Mouse (Mus musculus): Measurements from ENCODE around the gene Nup214. TPM values are rescaled to one million over a fixed set of nuclear protein-coding genes. Genes with fewer than 3 reads are reported as not detected.

Gene Nup214
- polyA plus RNA-seq (2012; fragmentation: generic; extraction: Trizol) = 42.2 TPM
- long read RNA-seq, experiment 1, partial matches to known transcripts = 4 of 7 reads
- long read RNA-seq, experiment 1, other reads (novel, unspliced or antisense) = 2 of 7 reads
- long read RNA-seq, experiment 2, full-length matches to known transcripts = 17 of 62 reads
- long read RNA-seq, experiment 2, partial matches to known transcripts = 25 of 62 reads
- long read RNA-seq, experiment 2, other reads (novel, unspliced or antisense) = 20 of 62 reads

DNA sequence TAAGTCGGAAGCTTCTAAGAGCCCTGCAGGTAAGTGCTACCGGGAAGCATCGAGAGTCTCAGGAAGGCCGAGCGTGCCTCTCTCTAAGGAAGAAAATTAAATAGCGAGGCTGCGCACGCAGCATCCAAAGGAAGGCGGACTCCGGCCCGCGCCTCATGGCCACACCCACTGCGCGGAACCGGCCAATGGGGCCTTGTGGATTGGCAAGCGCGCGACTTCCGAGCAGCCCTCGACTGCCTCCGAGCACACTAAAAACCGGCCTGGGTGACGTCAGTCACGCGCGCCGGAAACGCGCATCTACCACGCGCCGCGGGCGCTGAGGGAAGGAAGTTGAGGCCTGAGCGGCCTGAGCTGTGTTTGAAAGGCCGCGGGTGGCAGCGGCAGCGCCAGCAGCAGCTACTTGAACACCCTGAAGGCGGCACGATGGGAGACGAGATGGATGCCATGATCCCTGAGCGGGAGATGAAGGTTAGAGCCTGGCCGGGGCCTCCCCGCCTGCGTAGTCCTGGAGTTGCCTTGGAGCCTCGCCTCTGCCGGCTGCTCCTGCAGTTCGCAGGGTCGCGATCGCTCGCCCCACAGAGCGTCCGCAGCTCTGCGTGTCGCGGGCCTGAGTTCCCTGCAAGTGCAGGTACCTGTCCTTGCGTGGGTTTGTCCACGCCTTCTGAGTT is at the start of gene Nup214:
Gene Nup214 (plus strand): TSS at position 296 of the 668 bp plus-strand sequence.
- peak within 1 kb of the TSS; percentile 91 for H3ac ChIP-seq (ENCODE audit: control insufficient read depth, insufficient read length, low read depth)

DNA sequence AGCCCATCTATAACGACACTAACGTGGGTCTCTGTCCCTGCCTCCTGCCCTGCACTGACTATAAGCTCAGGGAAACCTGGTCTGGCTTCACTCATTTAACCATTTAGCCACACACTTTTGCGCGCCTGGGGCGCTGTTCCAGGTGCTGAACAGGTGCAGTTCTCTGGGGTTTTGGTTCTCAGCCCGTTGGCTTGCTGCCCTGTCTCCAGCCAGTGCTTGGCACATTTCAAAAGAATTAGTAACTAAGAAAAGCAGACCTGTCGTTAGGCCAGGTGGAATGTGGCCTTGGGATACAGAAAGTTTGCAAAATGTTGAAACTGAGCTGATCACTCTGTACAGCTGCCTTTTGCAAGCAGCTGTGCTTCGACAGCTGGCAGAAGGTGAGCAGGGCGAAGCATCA is 49.4 kb upstream of the Nup214 start:
- no peaks in the 10 kb centered on the region for H3K79me2 ChIP-seq (ENCODE audit: control insufficient read depth, insufficient read depth)
- peaks cover 51% of the 10 kb centered on the region for H3K27me3 ChIP-seq (ENCODE audit: control insufficient read depth, insufficient read depth, insufficient read length)
- H3K4me3 ChIP-seq (ENCODE audit: insufficient read depth, poor library complexity, severe bottlenecking) = no peak overlapping the region
- H3K36me3 ChIP-seq (ENCODE audit: control insufficient read depth, insufficient read depth) = no peaks in the 10 kb centered on the region
- H3ac ChIP-seq (ENCODE audit: control insufficient read depth, insufficient read length, low read depth) = no peak overlapping the region
- no peaks in the 10 kb centered on the region for H3K79me3 ChIP-seq (ENCODE audit: low read depth)
- no peak for TF ChIP-seq MYOG (IDR thresholded peaks at IDR 0.05; ENCODE audit: control insufficient read depth, extremely low read depth, insufficient read length)
- no peak for TF ChIP-seq MAX (IDR thresholded peaks at IDR 0.05)
- no peak for TF ChIP-seq USF1 (IDR thresholded peaks at IDR 0.05; ENCODE audit: low read depth)
- TF ChIP-seq CEBPB (IDR thresholded peaks at IDR 0.05; ENCODE audit: low read depth) = no peak
- TF ChIP-seq MYOD1 (IDR thresholded peaks at IDR 0.05; ENCODE audit: control insufficient read depth, insufficient read length, low read depth) = no peak
- TF ChIP-seq CTCF (IDR thresholded peaks at IDR 0.05; ENCODE audit: control insufficient read depth, insufficient read depth, insufficient read length) = no peak
- TF ChIP-seq FOSL1 (IDR thresholded peaks at IDR 0.05; ENCODE audit: insufficient read depth, low read length, poor library complexity, severe bottlenecking) = no peak

More for the DNA sequence above, at the start of gene Nup214:
- TF ChIP-seq MYOD1 (IDR thresholded peaks at IDR 0.05; ENCODE audit: control insufficient read depth, insufficient read length, low read depth) (no peak), FOSL1 (IDR thresholded peaks at IDR 0.05; ENCODE audit: insufficient read depth, low read length, poor library complexity, severe bottlenecking) (no peak), MAX (IDR thresholded peaks at IDR 0.05) (peak; percentile 94), USF1 (IDR thresholded peaks at IDR 0.05; ENCODE audit: low read depth) (peak; percentile 27)
- peaks cover 22% of the 10 kb centered on the region for H3K79me3 ChIP-seq (ENCODE audit: low read depth)
- H3K79me2 ChIP-seq (ENCODE audit: control insufficient read depth, insufficient read depth) = peaks cover 31% of the 10 kb centered on the region
- H3K4me3 ChIP-seq (ENCODE audit: insufficient read depth, poor library complexity, severe bottlenecking) = peak within 1 kb of the TSS; percentile 99
- no peaks in the 10 kb centered on the region for H3K27me3 ChIP-seq (ENCODE audit: control insufficient read depth, insufficient read depth, insufficient read length)
- H3K36me3 ChIP-seq (ENCODE audit: control insufficient read depth, insufficient read depth) = peaks cover 30% of the 10 kb centered on the region

DNA sequence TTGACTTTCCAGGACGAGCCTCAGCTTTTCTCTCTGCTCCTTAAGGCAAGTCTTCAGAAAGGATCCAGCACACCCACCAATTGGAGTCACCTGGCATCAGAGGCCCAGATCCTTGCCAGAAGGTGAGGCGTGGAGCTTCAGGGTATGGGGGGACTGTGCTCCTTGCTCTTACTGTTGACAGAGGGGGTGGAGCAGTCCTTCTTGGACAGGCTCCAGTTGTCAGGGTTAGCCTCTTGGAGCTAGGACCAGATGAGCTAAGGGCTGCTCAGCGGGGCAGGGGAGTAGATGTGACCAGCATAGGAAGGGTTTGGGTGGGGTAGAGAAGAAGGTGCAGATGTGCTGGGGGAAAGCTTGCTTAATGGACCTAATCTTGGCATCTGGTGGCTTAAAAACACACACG is 48.3 kb upstream of the Nup214 start:
- Histone ChIP-seq H3K79me3 (ENCODE audit: low read depth) (no peaks in the 10 kb centered on the region), H3ac (ENCODE audit: control insufficient read depth, insufficient read length, low read depth) (no peak overlapping the region), H3K79me2 (ENCODE audit: control insufficient read depth, insufficient read depth) (no peaks in the 10 kb centered on the region), H3K27me3 (ENCODE audit: control insufficient read depth, insufficient read depth, insufficient read length) (peaks cover 42% of the 10 kb centered on the region), H3K36me3 (ENCODE audit: control insufficient read depth, insufficient read depth) (no peaks in the 10 kb centered on the region), H3K4me3 (ENCODE audit: insufficient read depth, poor library complexity, severe bottlenecking) (no peak overlapping the region)
- no peak for TF ChIP-seq MYOG (IDR thresholded peaks at IDR 0.05; ENCODE audit: control insufficient read depth, extremely low read depth, insufficient read length)
- no peak for TF ChIP-seq FOSL1 (IDR thresholded peaks at IDR 0.05; ENCODE audit: insufficient read depth, low read length, poor library complexity, severe bottlenecking)
- TF ChIP-seq MYOD1 (IDR thresholded peaks at IDR 0.05; ENCODE audit: control insufficient read depth, insufficient read length, low read depth) = no peak
- no peak for TF ChIP-seq CEBPB (IDR thresholded peaks at IDR 0.05; ENCODE audit: low read depth)
- no peak for TF ChIP-seq MAX (IDR thresholded peaks at IDR 0.05)
- TF ChIP-seq USF1 (IDR thresholded peaks at IDR 0.05; ENCODE audit: low read depth) = no peak
- no peak for TF ChIP-seq CTCF (IDR thresholded peaks at IDR 0.05; ENCODE audit: control insufficient read depth, insufficient read depth, insufficient read length)

DNA sequence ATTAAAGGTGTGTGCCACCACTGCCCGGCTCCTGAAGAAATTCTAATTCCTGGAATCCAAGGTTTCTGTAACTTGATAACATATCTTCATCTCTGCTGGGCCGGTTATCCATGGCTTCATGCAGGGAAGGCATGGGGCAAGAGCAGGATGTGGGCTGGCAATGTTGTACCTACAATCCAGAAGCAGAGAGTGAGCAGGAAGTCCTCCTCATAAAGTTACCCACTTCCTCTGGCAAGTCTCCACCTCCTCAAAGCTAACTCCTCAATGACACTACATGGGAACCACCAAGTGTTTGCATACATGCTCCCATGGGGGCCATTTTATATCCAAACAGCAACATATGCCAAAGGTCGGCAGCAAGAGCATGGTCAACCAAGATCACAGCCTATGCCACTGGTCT is 44.6 kb upstream of the Nup214 start:
- no peaks in the 10 kb centered on the region for H3K79me3 ChIP-seq (ENCODE audit: low read depth)
- H3K4me3 ChIP-seq (ENCODE audit: insufficient read depth, poor library complexity, severe bottlenecking) = no peak overlapping the region
- peaks cover 5% of the 10 kb centered on the region for H3K27me3 ChIP-seq (ENCODE audit: control insufficient read depth, insufficient read depth, insufficient read length)
- H3ac ChIP-seq (ENCODE audit: control insufficient read depth, insufficient read length, low read depth) = no peak overlapping the region
- H3K36me3 ChIP-seq (ENCODE audit: control insufficient read depth, insufficient read depth) = no peaks in the 10 kb centered on the region
- no peak for TF ChIP-seq FOSL1 (IDR thresholded peaks at IDR 0.05; ENCODE audit: insufficient read depth, low read length, poor library complexity, severe bottlenecking)
- no peaks in the 10 kb centered on the region for H3K79me2 ChIP-seq (ENCODE audit: control insufficient read depth, insufficient read depth)

DNA sequence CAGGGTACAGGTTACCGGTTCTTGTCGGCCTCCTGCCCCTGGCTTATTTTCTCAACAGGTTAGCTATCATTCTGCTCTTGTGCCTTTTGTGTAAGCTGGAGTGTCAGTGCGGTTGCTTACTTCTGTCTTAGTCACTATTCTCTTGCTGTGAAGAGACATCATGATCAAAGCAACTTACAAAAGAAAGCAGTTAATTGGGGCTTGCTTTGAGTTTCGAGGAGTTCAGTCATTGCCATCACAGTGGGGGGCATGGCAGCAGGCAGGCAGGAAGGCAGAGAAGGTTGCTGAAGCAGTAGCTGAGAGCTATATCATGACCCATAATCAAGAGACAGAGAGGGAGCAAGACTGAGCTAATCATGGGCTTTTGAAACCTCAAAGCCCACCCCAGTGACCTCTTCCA is 39.7 kb upstream of the Nup214 start:
- no peaks in the 10 kb centered on the region for H3K79me3 ChIP-seq (ENCODE audit: low read depth)
- no peak overlapping the region for H3ac ChIP-seq (ENCODE audit: control insufficient read depth, insufficient read length, low read depth)
- no peak overlapping the region for H3K4me3 ChIP-seq (ENCODE audit: insufficient read depth, poor library complexity, severe bottlenecking)
- TF ChIP-seq MYOD1 (IDR thresholded peaks at IDR 0.05; ENCODE audit: control insufficient read depth, insufficient read length, low read depth) (no peak), MAX (IDR thresholded peaks at IDR 0.05) (no peak), FOSL1 (IDR thresholded peaks at IDR 0.05; ENCODE audit: insufficient read depth, low read length, poor library complexity, severe bottlenecking) (no peak), USF1 (IDR thresholded peaks at IDR 0.05; ENCODE audit: low read depth) (no peak), CTCF (IDR thresholded peaks at IDR 0.05; ENCODE audit: control insufficient read depth, insufficient read depth, insufficient read length) (no peak), CEBPB (IDR thresholded peaks at IDR 0.05; ENCODE audit: low read depth) (no peak), MYOG (IDR thresholded peaks at IDR 0.05; ENCODE audit: control insufficient read depth, extremely low read depth, insufficient read length) (no peak)
- no peaks in the 10 kb centered on the region for H3K27me3 ChIP-seq (ENCODE audit: control insufficient read depth, insufficient read depth, insufficient read length)
- no peaks in the 10 kb centered on the region for H3K36me3 ChIP-seq (ENCODE audit: control insufficient read depth, insufficient read depth)
- H3K79me2 ChIP-seq (ENCODE audit: control insufficient read depth, insufficient read depth) = no peaks in the 10 kb centered on the region

DNA sequence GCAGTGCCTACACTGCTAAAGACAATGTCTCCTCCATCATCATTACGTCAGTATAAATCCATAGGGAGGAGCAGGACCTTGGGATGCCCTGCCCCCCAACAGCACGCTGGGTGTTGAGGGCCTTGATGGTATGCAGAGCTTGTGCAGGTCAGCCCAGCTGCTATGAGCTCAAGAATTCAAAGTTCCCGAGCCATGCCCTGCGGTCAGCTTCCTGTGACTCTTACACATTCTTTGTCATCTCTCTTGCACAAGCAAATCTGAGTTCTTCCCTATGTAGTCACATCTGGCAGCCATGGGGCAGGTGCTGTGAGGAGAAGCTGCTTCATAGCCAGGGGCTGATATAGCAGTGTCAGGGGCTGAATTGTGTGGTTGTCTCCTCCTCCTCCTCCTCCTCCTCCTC is 39.2 kb upstream of the Nup214 start:
- TF ChIP-seq MYOD1 (IDR thresholded peaks at IDR 0.05; ENCODE audit: control insufficient read depth, insufficient read length, low read depth) = peak; percentile 83
- TF ChIP-seq MAX (IDR thresholded peaks at IDR 0.05) = peak; percentile 91
- peak; percentile 98 for TF ChIP-seq CEBPB (IDR thresholded peaks at IDR 0.05; ENCODE audit: low read depth)
- TF ChIP-seq FOSL1 (IDR thresholded peaks at IDR 0.05; ENCODE audit: insufficient read depth, low read length, poor library complexity, severe bottlenecking) = no peak
- no peak for TF ChIP-seq USF1 (IDR thresholded peaks at IDR 0.05; ENCODE audit: low read depth)
- no peak for TF ChIP-seq CTCF (IDR thresholded peaks at IDR 0.05; ENCODE audit: control insufficient read depth, insufficient read depth, insufficient read length)
- TF ChIP-seq MYOG (IDR thresholded peaks at IDR 0.05; ENCODE audit: control insufficient read depth, extremely low read depth, insufficient read length) = no peak
- Histone ChIP-seq H3K79me3 (ENCODE audit: low read depth) (no peaks in the 10 kb centered on the region), H3K79me2 (ENCODE audit: control insufficient read depth, insufficient read depth) (no peaks in the 10 kb centered on the region), H3K4me3 (ENCODE audit: insufficient read depth, poor library complexity, severe bottlenecking) (no peak overlapping the region), H3K36me3 (ENCODE audit: control insufficient read depth, insufficient read depth) (no peaks in the 10 kb centered on the region), H3K27me3 (ENCODE audit: control insufficient read depth, insufficient read depth, insufficient read length) (no peaks in the 10 kb centered on the region), H3ac (ENCODE audit: control insufficient read depth, insufficient read length, low read depth) (no peak overlapping the region)
